Mouse (Mus musculus): Measurements from ENCODE around the gene Rp2. TPM values are rescaled to one million over a fixed set of nuclear protein-coding genes. Genes with fewer than 3 reads are reported as not detected.

The Rp2 gene
- polyA plus RNA-seq, 1 experiment from 2014 or later: 15.1 TPM

DNA sequence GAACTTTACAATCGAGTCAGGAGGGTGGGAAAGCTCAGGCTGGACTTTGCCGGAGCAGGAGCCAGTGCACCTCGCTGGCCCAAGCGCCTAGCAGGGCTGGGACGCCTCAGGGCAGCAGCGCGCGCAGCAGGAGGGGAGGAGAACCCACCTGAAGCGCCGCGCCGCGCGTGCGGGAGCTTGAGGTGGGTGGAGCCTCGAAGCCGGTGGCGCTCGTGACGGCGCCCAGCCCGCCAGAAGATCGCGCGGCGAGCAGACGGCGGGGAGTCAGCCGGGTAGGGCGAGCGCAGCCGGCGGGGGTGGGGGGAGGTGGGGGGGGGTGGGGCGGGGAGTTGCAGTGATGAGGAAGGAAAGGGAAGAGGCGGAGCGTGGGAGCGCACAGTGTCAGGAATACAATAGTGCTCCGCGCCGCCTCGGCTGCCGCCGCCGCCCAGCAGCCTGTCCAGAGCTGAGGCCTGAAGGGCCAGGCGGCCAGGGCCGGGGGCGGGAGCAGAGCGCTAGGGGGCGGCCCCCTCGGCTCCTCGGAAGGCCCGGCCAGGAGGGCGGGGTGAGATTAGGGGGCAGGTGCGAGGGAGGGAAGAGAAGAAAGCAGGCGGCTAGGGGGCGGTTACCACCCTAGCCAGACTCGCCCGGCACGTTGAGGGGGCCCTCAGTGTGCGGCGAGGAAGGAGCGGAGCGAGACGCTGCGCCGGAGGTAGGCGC is 61.0 kb downstream of the Rp2 start, which contains the start of gene Jade3:
TSS of gene Jade3 (plus strand) at position 549 of the 699 bp plus-strand sequence.
- DNase-seq (ENCODE audit: low spot score): peak; percentile 87

DNA sequence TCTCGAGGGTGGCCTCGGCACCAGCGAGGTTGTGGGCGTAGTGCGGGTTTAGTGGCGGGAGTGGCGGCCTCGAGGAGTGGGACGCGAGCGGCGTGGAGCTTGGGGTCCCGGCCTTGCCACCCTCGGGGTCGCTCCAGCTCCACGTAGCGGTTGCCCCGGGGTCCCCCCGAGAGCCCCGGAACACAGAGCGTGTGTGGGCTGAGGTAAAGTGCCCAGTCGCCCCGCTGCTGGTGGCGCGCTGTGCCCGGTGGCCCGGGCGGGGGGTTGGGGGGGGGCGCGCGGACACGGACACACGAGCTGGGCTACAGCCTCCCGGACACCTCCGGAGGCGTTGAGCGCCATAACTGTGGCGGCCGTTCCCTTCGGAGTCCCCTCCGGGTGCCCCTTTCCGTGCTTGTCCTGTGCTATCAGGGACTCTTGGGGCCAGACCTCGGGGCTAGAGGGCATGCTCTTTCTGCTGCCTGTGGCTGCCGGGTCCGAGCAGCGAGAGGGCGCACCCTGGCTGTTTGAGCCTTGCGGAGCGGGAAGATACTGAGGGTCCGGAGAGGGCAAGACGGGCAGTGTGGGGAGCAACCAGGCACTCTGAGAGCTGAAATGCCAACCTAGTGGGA is 61.7 kb downstream of the Rp2 start:
- peak; percentile 8 for DNase-seq (ENCODE audit: low spot score)

Other genes with a start within 250 kb of the Rp2 start
- 1.9 TPM in 2 replicates for gene Slc9a7, start 72.7 kb upstream of the Rp2 start, polyA plus RNA-seq (2015; fragmentation: Nextera tagmentation; extraction: Ambion mirVana)
- gene Jade3, start 61.2 kb downstream of the Rp2 start, polyA plus RNA-seq (2015; fragmentation: Nextera tagmentation; extraction: Ambion mirVana): 5.5 and 6.3 TPM in 2 replicates
- 0.37 and 0.38 TPM in 2 replicates for gene Rgn, start 185.3 kb downstream of the Rp2 start, polyA plus RNA-seq (2015; fragmentation: Nextera tagmentation; extraction: Ambion mirVana)

Data from thymus, postnatal 0 days (tissue).